10 mouse cellular contexts compared by ENCODE assay signal in genomic region chr1:131702094-131702766, GRCm38 (mm10). TPM values are rescaled to one million over a fixed set of nuclear protein-coding genes. Genes with fewer than 3 reads are reported as not detected.
A peak's percentile ranks its signal among the peaks of the same experiment; 100 is the strongest.
DNase-seq lines count a peak whose midpoint lies in the region; ATAC-seq and TF ChIP-seq lines count a peak whose summit lies in the region.
"Had no signal": no experiment of that assay in that cellular context is flagged by ENCODE, and none has a peak within 500 bp of the region (broad histone marks: within the 10 kb centered on the region; RNA-seq: fewer than 3 reads in every experiment).

No protein-coding gene starts in this region.

- TF ChIP-seq CTCF in lung, embryonic 14.5 days (IDR thresholded peaks at IDR 0.05; ENCODE audit: low read depth): no peak

- no peaks in the 10 kb centered on the region for H3K9me3 ChIP-seq in lung, embryonic 14.5 days (ENCODE audit: low read depth, low read length)
- H3K9me3 ChIP-seq: G1E; liver, embryonic 13.5 days had no signal

- peak; percentile 77 for DNase-seq in lung, embryonic 14.5 days
- DNase-seq in lung, postnatal 36 days: no peak
- DNase-seq in naive thymus-derived CD4-positive, alpha-beta T cell, adult 2 months (ENCODE audit: low read depth): peak; percentile 25
- DNase-seq in layer of hippocampus, postnatal 36 days: no peak
- DNase-seq in left cerebral cortex, postnatal 14 days (ENCODE audit: low spot score in 2 of 2): no peak
- DNase-seq: liver, embryonic 13.5 days had no signal

- intact Hi-C loops in left cerebral cortex, postnatal 14 days (cut with DNase I): no loop called here

- ATAC-seq in lung, embryonic 14.5 days (ENCODE audit: insufficient read depth): peak; percentile 84
- peak; percentile 37 for ATAC-seq in CD4-positive, CD25-positive, alpha-beta regulatory T cell, adult 4 months
- ATAC-seq in activated CD4-positive, CD25-positive, alpha-beta regulatory T cell, adult 4 months: peak; percentile 36
- ATAC-seq: intestine, embryonic 16.5 days had no signal

- WGBS in lung, embryonic 14.5 days: 30% methylated on average over 8 of the region's 8 CpGs

- no peak overlapping the region for H3K27ac ChIP-seq in lung, embryonic 14.5 days (ENCODE audit: low read depth)
- H3K27ac ChIP-seq: liver, embryonic 13.5 days had no signal

- H3K4me1 ChIP-seq in lung, embryonic 14.5 days (ENCODE audit: insufficient read depth): no peaks in the 10 kb centered on the region
- H3K4me1 ChIP-seq: liver, embryonic 13.5 days had no signal

- H3K4me2 ChIP-seq in lung, embryonic 14.5 days: no peak overlapping the region
- H3K4me2 ChIP-seq: liver, embryonic 13.5 days had no signal

- H3K36me3 ChIP-seq in lung, embryonic 14.5 days (ENCODE audit: insufficient read depth): no peaks in the 10 kb centered on the region
- H3K36me3 ChIP-seq: G1E; liver, embryonic 13.5 days had no signal

- no peaks in the 10 kb centered on the region for H3K27me3 ChIP-seq in lung, embryonic 14.5 days (ENCODE audit: insufficient read depth, low read length)
- H3K27me3 ChIP-seq: liver, embryonic 13.5 days had no signal

- H3K9ac ChIP-seq in lung, embryonic 14.5 days: no peak overlapping the region
- H3K9ac ChIP-seq: liver, embryonic 13.5 days had no signal

- H3K4me3 ChIP-seq in lung, embryonic 14.5 days (ENCODE audit: low read depth, low read length): no peak overlapping the region
- H3K4me3 ChIP-seq: liver, embryonic 13.5 days had no signal

RNA-seq across cellular contexts. Expression of gene Rab7b, which starts 13.7 kb away (rescaled TPM):
- polyA plus RNA-seq in lung, embryonic 14.5 days (2014; fragmentation: Nextera tagmentation; extraction: Ambion mirVana): 1.4 and 1.6 TPM in 2 replicates
- under 1 TPM in 1 of 2 experiments, not detected in 1; 0.13 TPM for polyA plus RNA-seq in CD4-positive, CD25-positive, alpha-beta regulatory T cell, adult 4 months (2017; shearing (Covaris generic))
- polyA plus RNA-seq in activated CD4-positive, CD25-positive, alpha-beta regulatory T cell, adult 4 months (2017; shearing (Covaris generic)): not detected
- total RNA-seq in layer of hippocampus, postnatal 36 days (2021): 1 to 10 TPM; 2.5 to 2.7 TPM
- total RNA-seq in left cerebral cortex, postnatal 14 days (2021): 1 to 10 TPM; 2.7 to 3.8 TPM
- polyA plus RNA-seq: G1E had no signal

RNA-seq across cellular contexts. Expression of gene Slc26a9, which starts 41.6 kb away (rescaled TPM):
- polyA plus RNA-seq in lung, embryonic 14.5 days (2014; fragmentation: Nextera tagmentation; extraction: Ambion mirVana): 4.7 and 4.9 TPM in 2 replicates
- not detected for polyA plus RNA-seq in CD4-positive, CD25-positive, alpha-beta regulatory T cell, adult 4 months (2017; shearing (Covaris generic))
- not detected for polyA plus RNA-seq in activated CD4-positive, CD25-positive, alpha-beta regulatory T cell, adult 4 months (2017; shearing (Covaris generic))
- under 1 TPM; 0.12 to 0.15 TPM for total RNA-seq in layer of hippocampus, postnatal 36 days (2021)
- under 1 TPM; 0.21 to 0.42 TPM for total RNA-seq in left cerebral cortex, postnatal 14 days (2021)
- polyA plus RNA-seq: liver, embryonic 13.5 days had no signal

Comparison
In these comparisons a context has a peak if more than half of its experiments do, and no peak if none do; other contexts are left out.
1. DNase-seq: peak in lung, embryonic 14.5 days (single experiment) and naive thymus-derived CD4-positive, alpha-beta T cell, adult 2 months (single experiment); none in lung, postnatal 36 days (single experiment), layer of hippocampus, postnatal 36 days (0 of 2) and left cerebral cortex, postnatal 14 days (0 of 2).
2. Peak in every context shown above with its lines, with median percentiles within 50 percentile points of each other: ATAC-seq.